Mouse (Mus musculus) frontal cortex, postnatal 36 days (tissue): ENCODE measurements around the gene Igf2r.
A peak's percentile ranks its signal among the peaks of the same experiment; 100 is the strongest.
"Not testable (repeated sequence)": the region's sequence is repeated elsewhere in the genome, so short reads cannot be mapped to it uniquely, and the experiment has no call there.

Experiments used
- DNase-seq, 2 experiments: peaks; one replicate each; pipeline ENCODE4 v3.0.0; 2022; ENCODE audit warnings: low spot score in 2 of 2

Igf2r gene

GRCm38 (mm10) chr17:12718251-12718650 is 51.2 kb downstream of the Igf2r start:
- peak in 1 of 2 experiments; percentile 30 for DNase-seq

DNA sequence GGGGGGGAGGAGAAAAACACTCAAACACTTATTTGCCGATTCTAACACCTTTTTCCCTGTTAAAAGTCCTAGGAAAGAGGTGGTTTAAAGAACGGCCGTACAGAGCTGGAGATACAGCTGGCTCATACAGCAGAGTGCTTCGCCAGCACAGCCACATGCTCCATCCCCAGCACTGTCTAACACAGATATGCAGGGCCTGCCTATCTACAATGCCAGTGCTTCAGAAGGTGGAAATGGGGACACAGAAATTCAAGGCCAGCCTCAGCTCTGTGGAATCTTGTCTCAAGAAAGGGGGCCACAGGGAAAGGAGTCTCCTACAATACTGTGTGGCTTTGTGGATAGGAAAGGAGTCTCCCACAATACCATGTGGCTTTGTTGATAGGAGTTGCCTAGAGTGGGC is 52.0 kb downstream of the Igf2r start:
- no peak for DNase-seq

- no peak for DNase-seq
Measured at GRCm38 (mm10) chr17:12715032-12715431, 54.4 kb downstream of the Igf2r start.

- no peak for DNase-seq
Measured at GRCm38 (mm10) chr17:12714080-12714561, 55.3 kb downstream of the Igf2r start.

- no peak for DNase-seq
Measured at GRCm38 (mm10) chr17:12712993-12713392, 56.5 kb downstream of the Igf2r start.

- DNase-seq = no peak
Measured at GRCm38 (mm10) chr17:12712191-12712590, 57.3 kb downstream of the Igf2r start.

DNA sequence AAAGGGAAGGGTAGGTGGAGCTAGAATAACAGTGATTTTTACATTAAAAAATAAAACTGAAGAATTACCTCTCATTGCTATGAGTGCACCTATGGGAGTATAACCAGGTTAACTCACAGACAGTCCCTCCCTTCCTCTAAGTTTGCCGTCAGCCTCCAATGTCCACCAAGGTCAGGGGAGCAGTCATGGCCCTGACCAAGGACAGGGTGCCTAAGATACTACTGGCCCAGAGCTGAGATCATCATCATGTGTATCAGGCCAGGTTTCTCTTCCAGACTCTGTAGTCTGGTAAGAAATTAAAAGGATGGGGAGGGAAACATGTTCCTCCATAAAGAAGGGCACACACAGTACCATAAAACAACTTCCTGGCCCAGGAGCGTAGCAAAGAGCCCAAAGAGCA is 58.5 kb downstream of the Igf2r start:
- no peak for DNase-seq

- peak; percentile 40 to 67 for DNase-seq
Measured at GRCm38 (mm10) chr17:12710050-12710780, 59.2 kb downstream of the Igf2r start.

- DNase-seq = no peak
Measured at GRCm38 (mm10) chr17:12708398-12708797, 61.1 kb downstream of the Igf2r start.

DNA sequence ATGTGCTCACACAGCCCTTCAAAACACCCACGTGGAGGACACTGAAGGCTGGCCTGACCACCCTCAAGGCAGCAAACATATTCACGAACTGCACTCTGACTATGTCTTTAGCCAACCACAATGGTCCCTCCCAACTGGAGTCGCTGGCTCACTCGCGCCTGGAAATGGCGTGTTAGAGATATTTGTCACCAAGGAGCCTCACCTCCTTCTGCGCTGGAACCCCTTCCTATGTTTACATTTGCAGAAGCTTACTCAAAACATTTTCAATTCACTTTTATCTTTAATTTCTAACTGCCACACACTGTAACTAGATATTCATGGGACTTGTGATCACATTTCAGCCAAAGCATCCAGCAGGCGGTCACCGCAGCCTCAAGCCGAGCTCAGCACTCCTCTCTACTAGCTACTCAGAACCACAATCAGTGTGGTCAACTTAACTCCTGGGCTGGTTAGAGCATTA is 62.8 kb downstream of the Igf2r start:
- no peak for DNase-seq

- no peak for DNase-seq
Measured at GRCm38 (mm10) chr17:12702901-12703300, 66.6 kb downstream of the Igf2r start.

DNA sequence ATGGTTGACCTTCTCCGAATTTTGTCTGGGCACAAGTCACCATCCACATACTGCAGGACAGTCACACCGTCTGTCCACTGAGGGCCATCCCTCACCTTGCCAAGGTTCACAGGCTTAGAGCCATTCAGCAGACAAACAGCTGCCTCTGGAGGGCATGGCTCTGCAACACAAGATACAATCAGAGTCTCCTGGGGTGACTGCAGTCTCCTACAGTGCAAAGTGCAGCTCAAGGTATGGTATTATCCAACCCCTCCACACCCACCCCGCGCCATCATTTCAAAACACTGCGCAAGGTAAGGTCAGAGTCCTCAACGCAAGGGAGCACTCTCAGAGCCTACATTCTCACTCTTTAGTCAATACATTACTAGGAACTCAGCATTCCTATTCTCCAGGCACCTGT is 69.1 kb downstream of the Igf2r start:
- DNase-seq = no peak

DNA sequence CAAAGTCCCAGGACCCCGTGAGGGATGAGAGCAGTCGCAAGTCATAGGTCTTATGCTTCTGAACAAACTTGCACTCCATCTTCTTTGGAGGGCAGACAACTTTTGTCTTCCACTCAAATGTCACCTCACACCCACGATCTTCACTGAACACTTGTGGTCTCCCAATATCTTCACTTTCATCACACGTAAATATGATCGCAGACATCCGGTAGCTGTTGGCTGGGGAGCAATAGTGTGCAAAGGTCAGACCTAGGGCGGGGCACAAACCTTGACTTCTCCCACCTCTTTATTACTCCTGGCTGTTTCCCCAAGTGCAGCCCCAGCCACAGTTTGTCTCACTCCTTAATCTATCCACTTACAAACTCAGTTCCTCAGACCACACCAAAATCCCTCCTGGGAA is 77.6 kb downstream of the Igf2r start:
- DNase-seq = no peak

DNA sequence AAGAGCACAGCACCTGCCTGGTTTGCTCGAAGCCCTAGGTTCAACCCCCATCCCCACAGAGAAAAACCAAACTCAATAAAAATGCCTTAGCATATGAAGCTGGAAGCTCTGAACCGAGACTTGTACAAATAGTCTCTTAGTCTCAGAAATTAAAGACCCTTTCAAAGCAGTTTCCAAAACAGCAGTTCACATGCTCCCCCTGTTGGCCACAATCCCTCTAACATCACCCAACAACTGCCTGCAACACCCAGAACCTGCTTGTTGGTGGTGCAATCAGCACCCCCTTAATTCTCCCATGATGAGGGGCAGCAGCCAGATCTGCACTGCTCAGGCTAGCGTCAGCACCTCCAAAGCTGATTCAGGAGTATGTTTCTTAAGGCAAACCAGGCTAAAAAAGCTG is 79.9 kb downstream of the Igf2r start:
- peak in 1 of 2 experiments; percentile 24 for DNase-seq

- no peak for DNase-seq
Measured at GRCm38 (mm10) chr17:12688427-12689110, 80.9 kb downstream of the Igf2r start.

DNA sequence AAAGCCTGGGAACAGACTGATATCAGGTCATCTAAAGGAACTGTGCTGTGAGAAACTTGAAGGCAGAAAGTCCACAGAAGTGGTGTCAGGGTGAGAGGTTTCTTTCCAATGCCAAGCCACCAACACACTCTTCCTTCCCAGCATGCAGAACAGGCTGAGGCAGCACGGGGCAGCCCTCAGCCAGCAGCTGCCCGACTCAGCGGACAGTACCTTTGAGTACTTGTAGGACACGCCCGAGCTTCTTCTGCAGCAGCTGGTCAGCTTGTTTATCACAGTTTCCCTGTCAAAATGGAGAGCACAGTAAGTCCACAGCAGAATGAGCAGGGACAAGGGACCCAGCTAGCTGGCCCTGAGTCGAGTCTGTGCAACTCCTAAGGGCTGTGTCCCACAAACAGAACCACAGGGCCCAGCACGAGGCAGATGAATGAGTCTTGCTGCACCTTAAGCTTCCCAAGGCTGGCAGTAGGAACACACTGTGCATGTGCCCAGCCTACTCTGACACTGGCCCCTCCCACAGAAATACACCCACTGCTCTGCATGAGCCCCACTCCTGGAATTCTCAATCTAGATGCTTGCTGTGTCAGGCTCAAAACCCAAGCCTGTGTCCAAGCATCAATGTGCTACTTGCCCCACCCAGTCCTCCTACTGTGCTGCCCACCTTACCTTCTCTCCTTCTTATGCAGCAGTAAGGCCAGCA is 84.4 kb downstream of the Igf2r start:
- peak in 1 of 2 experiments; percentile 8 for DNase-seq

- no peak for DNase-seq
Measured at GRCm38 (mm10) chr17:12684412-12684811, 85.1 kb downstream of the Igf2r start.

- DNase-seq = no peak
Measured at GRCm38 (mm10) chr17:12683582-12683981, 85.9 kb downstream of the Igf2r start.

DNA sequence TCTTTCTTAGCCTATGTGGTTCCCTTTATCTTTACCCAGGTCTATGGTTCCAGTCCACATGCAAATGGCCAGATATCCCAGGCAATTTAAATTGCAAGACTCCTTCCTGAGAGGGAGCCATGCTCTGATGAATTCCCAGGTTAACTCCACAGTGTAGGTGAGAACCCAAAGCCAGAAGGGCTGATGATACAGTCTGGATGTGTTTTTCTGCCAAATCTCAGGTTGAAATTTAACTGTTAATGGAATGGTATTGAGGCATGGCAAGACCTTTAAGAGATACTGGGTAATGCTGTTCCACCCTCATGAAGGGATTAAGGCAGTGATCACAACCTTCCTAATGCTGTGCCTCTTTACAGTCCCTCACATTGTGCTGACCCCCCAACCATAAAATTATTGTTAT is 91.2 kb downstream of the Igf2r start:
- DNase-seq = no peak

- no peak for DNase-seq
Measured at GRCm38 (mm10) chr17:12677139-12677538, 92.3 kb downstream of the Igf2r start.

DNA sequence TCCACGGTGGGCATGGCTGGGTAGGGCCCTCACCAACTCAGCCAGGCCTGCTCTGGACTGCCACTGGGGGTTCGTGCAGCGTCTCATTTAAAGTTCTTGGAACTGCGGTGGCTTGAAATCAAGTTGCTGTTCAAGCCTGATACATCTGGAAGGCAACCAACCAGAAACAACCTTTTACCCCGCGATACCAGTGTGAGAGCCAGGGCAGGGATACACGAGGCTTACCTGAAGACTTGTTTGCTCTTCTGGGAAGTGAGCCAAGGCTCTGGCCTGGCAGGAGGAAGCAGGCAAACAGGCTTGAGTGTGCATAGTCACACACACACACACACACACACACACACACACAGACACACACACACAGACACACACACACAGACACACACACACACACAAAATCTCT is 93.8 kb downstream of the Igf2r start, which contains the start of gene Slc22a1:
Gene Slc22a1 (minus strand): TSS at position 184 of the 400 bp plus-strand sequence.
- DNase-seq = no peak

DNA sequence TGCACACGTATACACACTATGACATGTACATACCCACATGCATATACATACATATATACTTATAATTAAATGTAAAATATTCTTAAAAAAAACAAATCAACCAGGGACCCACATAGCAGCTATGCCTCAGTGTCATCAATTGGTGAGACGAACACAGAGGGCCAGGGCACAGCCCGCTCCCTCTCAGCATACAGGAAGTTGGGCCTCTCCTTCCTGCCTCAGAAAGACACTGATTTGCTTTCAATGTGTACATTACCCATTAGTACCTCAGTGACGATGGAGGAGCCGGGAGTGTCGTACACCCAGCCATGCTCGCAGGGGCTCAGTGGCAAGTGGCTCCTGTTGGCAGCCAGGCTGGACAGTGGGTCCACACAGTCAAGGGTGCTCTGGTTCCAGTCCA is 94.5 kb downstream of the Igf2r start:
- not testable (repeated sequence) for DNase-seq
